Comparison of ENCODE assay signal across 36 mouse cellular contexts in genomic region chr3:84449015-84449414, GRCm38 (mm10).
"Had no signal": no experiment of that assay in that cellular context is flagged by ENCODE, and none has a peak within 500 bp of the region (broad histone marks: within the 10 kb centered on the region; RNA-seq: fewer than 3 reads in every experiment).

No protein-coding gene starts in this region.

- ATAC-seq: hindbrain, embryonic 16.5 days; hindbrain, postnatal 0 days; inflammation-experienced regulatory T-cells, adult 6 months; intestine, embryonic 15.5 days; intestine, embryonic 16.5 days; intestine, postnatal 0 days had no signal

- H3K36me3 ChIP-seq: heart, embryonic 10.5 days; heart, embryonic 12.5 days; heart, embryonic 13.5 days; heart, embryonic 15.5 days; hindbrain, embryonic 10.5 days; hindbrain, embryonic 12.5 days; intestine, embryonic 15.5 days had no signal

- H3K4me2 ChIP-seq: heart, embryonic 11.5 days; heart, embryonic 12.5 days; heart, embryonic 13.5 days; heart, embryonic 15.5 days; hindbrain, embryonic 12.5 days; hindbrain, embryonic 13.5 days; hindbrain, embryonic 14.5 days; hindbrain, embryonic 15.5 days; intestine, embryonic 15.5 days; kidney, embryonic 15.5 days had no signal

- H3K4me1 ChIP-seq: hindbrain, embryonic 13.5 days; hindbrain, embryonic 15.5 days; intestine, embryonic 15.5 days had no signal

- H3K27me3 ChIP-seq: hindbrain, embryonic 15.5 days; intestine, embryonic 15.5 days had no signal

- H3K27ac ChIP-seq: heart, adult 2 months; heart, embryonic 10.5 days; heart, embryonic 13.5 days; heart, embryonic 15.5 days; hindbrain, embryonic 10.5 days; hindbrain, embryonic 12.5 days; hindbrain, embryonic 13.5 days; hindbrain, embryonic 14.5 days; hindbrain, embryonic 15.5 days; hindbrain, postnatal 0 days; intestine, embryonic 15.5 days; kidney, embryonic 15.5 days; kidney, postnatal 0 days; layer of hippocampus, adult 2 months had no signal

- H3K9ac ChIP-seq: heart, embryonic 12.5 days; heart, embryonic 13.5 days; heart, embryonic 15.5 days; hindbrain, embryonic 12.5 days; hindbrain, embryonic 13.5 days; hindbrain, embryonic 14.5 days; hindbrain, embryonic 15.5 days; intestine, embryonic 15.5 days; kidney, embryonic 15.5 days had no signal

- H3K4me3 ChIP-seq: heart, adult 2 months; heart, embryonic 10.5 days; heart, embryonic 12.5 days; heart, embryonic 13.5 days; heart, embryonic 15.5 days; hindbrain, embryonic 10.5 days; hindbrain, embryonic 12.5 days; hindbrain, embryonic 13.5 days; hindbrain, embryonic 15.5 days; intestine, embryonic 15.5 days; kidney, embryonic 15.5 days; layer of hippocampus, adult 2 months had no signal

- DNase-seq: heart, adult 18-20 months; heart, adult 2 months; heart, postnatal 10 days; heart, postnatal 14 days; heart, postnatal 36 days; heart, postnatal 4 days; kidney, adult 11 months; kidney, adult 2 months; kidney, adult 8-10 months; kidney, adult 9 months; kidney, postnatal 10 days; kidney, postnatal 14 days; kidney, postnatal 25 days; kidney, postnatal 36 days; kidney, postnatal 4 days; layer of hippocampus, adult 9-11 months; layer of hippocampus, postnatal 36 days had no signal

- H3K9me3 ChIP-seq: heart, embryonic 10.5 days; heart, embryonic 12.5 days; heart, embryonic 13.5 days; heart, embryonic 15.5 days; hindbrain, embryonic 10.5 days; hindbrain, embryonic 12.5 days; hindbrain, embryonic 13.5 days; hindbrain, embryonic 15.5 days; intestine, embryonic 15.5 days; kidney, embryonic 15.5 days had no signal
